Mouse (Mus musculus) gastrocnemius, postnatal 36 days (tissue): ENCODE measurements at regions not wholly inside any gene's neighbourhood (a gene's known extent, or its start where the extent isn't known, plus 50 kb on each side); places are given as distances from the start of the nearest gene placed in this dataset.

Experiments used
- DNase-seq, 2 experiments: peaks; one replicate each; pipeline ENCODE4 v3.0.0; 2022
- intact Hi-C: fragments of 180-260 bp; cut with DNase I; formaldehyde crosslinking; loops from one replicate; pipeline ENCODE4 v1.15.1; 2025

GRCm38 (mm10) chr2:48449165-48449842 is 364.6 kb upstream of the Acvr2a start:
- intact Hi-C loops = no loop called here
- no peak for DNase-seq

GRCm38 (mm10) chr2:48456072-48457040 is 357.6 kb upstream of the Acvr2a start:
- intact Hi-C loops = loop anchor here (5.0 to 10.0 kb wide), 2 partner anchors 356 to 818 kb away; partner anchors contain the start of gene Acvr2a
- peak; percentile 9 to 19 for DNase-seq

- DNase-seq = no peak
- intact Hi-C loops = loop anchor here (5.0 to 10.0 kb wide), 2 partner anchors 355 to 818 kb away; partner anchors contain the start of gene Acvr2a
Observed at GRCm38 (mm10) chr2:48457117-48457516, 356.8 kb upstream of the Acvr2a start.

- intact Hi-C loops = loop anchor here (10.0 kb wide), 1 partner anchor 89 kb away; no protein-coding TSS in a partner anchor
- no peak for DNase-seq
Observed at GRCm38 (mm10) chr2:48465483-48465882, 348.4 kb upstream of the Acvr2a start.

GRCm38 (mm10) chr2:48468895-48469294 is 345.0 kb upstream of the Acvr2a start:
- intact Hi-C loops = loop anchor here (10.0 kb wide), 1 partner anchor 86 kb away; no protein-coding TSS in a partner anchor

GRCm38 (mm10) chr2:48469357-48469756 is 344.6 kb upstream of the Acvr2a start:
- intact Hi-C loops = loop anchor here (10.0 kb wide), 1 partner anchor 85 kb away; no protein-coding TSS in a partner anchor
- no peak for DNase-seq

More at GRCm38 (mm10) chr2:48468895-48469294, 345.0 kb upstream of the Acvr2a start:
- no peak for DNase-seq

- DNase-seq = no peak
- intact Hi-C loops = loop anchor here (5.0 kb wide), 1 partner anchor 339 kb away; the partner anchor contains the start of gene Acvr2a
Observed at GRCm38 (mm10) chr2:48473102-48473501, 340.8 kb upstream of the Acvr2a start.

- intact Hi-C loops = loop anchor here (5.0 kb wide), 1 partner anchor 338 kb away; the partner anchor contains the start of gene Acvr2a
- no peak for DNase-seq
Observed at GRCm38 (mm10) chr2:48474642-48475041, 339.3 kb upstream of the Acvr2a start.

GRCm38 (mm10) chr2:48476777-48477176 is 337.1 kb upstream of the Acvr2a start:
- DNase-seq = no peak
- intact Hi-C loops = no loop called here

GRCm38 (mm10) chr2:48477336-48477735 is 336.6 kb upstream of the Acvr2a start:
- no peak for DNase-seq
- intact Hi-C loops = no loop called here

GRCm38 (mm10) chr2:48479601-48480000 is 334.3 kb upstream of the Acvr2a start:
- intact Hi-C loops = no loop called here
- DNase-seq = peak; percentile 43 to 45

GRCm38 (mm10) chr2:48480428-48481191 is 333.3 kb upstream of the Acvr2a start:
- no peak for DNase-seq
- intact Hi-C loops = no loop called here

- intact Hi-C loops = no loop called here
- no peak for DNase-seq
Observed at GRCm38 (mm10) chr2:48481209-48481742, 332.6 kb upstream of the Acvr2a start.

GRCm38 (mm10) chr2:48493574-48493973 is 320.3 kb upstream of the Acvr2a start:
- intact Hi-C loops = no loop called here
- DNase-seq = no peak

GRCm38 (mm10) chr2:48494065-48494464 is 319.8 kb upstream of the Acvr2a start:
- intact Hi-C loops = no loop called here
- no peak for DNase-seq

GRCm38 (mm10) chr2:48494632-48495031 is 319.3 kb upstream of the Acvr2a start:
- intact Hi-C loops = no loop called here
- no peak for DNase-seq

GRCm38 (mm10) chr2:48498047-48498723 is 315.7 kb upstream of the Acvr2a start:
- intact Hi-C loops = no loop called here
- DNase-seq = no peak

- intact Hi-C loops = no loop called here
- DNase-seq = no peak
Observed at GRCm38 (mm10) chr2:48499396-48499795, 314.5 kb upstream of the Acvr2a start.

GRCm38 (mm10) chr2:48501387-48501786 is 312.5 kb upstream of the Acvr2a start:
- DNase-seq = no peak
- intact Hi-C loops = no loop called here
